Mouse (Mus musculus) cerebellum, adult 11-12 months (tissue): Measurements from ENCODE around the gene Usp22.
"Not testable (repeated sequence)": the region's sequence is repeated elsewhere in the genome, so short reads cannot be mapped to it uniquely, and the experiment has no call there.

Experiments
- DNase-seq: peaks from one replicate; pipeline ENCODE4 v3.0.0; 2022

Usp22 gene

DNA sequence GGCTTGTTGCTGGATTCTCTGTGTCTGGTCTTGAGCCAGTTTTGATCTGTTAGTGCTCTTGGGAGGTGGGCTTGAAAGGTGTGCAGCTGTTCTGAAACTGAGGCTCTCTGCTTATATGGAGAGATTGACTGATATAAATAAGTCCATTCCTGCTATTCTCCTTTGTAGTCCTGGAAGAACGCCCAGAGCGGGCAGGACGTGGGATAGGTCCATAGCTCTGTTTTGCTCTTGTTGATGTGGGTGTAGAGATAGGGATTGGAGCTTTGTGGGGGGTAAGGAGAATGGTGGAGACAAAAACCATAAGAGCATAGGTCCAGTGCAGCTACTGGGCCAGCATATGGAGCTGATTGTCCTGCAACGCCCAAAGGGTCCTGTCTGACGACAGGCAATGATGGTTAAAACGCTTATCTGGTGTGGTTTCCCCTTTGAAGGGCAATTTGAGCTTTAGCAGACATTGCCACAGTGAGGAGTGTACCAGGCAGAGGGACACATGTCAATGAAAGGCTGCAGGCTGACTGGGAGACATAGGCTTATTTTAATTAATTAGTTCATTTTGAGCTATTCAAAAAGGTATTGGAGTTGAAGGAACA is 31.8 kb downstream of the Usp22 start:
- DNase-seq = no peak

GRCm38 (mm10) chr11:61142262-61142661 is 32.6 kb downstream of the Usp22 start:
- DNase-seq = no peak

- no peak for DNase-seq
Observed at GRCm38 (mm10) chr11:61141693-61142092, 33.2 kb downstream of the Usp22 start.

DNA sequence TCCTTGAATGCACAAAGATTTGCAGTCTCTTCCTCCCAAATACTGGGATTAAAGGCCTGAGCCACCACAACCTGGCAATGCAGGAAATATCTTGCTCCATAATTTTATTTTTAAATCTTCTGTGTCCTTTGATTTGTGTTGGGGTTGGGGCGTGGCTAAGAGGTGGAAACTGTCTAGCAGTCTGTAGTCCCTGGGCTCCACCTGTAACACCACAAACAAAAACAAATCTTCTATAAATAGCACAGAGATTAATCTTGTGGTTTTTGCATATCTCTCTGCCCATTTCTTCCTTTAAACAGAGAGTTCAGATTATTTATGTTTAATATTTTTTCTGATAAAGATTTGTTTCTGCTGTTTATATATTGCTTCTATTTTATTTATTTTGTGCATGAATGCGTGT is 41.9 kb downstream of the Usp22 start:
- no peak for DNase-seq

DNA sequence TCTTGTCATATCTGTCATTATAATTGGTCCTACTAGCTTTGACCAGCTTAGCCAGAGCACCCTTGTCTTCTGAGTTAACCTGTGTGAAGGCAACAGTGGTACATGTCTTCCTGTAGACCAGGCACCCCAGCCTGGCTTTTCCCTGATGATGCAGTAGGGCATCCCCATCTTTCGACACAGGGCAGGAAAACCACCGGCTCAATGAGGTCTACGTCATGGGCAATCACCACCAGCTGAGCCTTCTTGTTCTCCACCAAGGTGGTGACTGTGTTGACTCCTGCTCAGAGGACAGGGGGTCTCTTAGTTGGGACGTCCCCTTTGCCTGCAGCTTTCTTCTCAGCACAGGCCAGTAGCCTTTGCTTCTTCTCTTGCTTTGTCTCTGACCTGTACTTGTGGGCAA is 44.2 kb downstream of the Usp22 start:
- not testable (repeated sequence) for DNase-seq

GRCm38 (mm10) chr11:61129305-61129704 is 45.5 kb downstream of the Usp22 start:
- no peak for DNase-seq

GRCm38 (mm10) chr11:61127421-61128055 is 47.3 kb downstream of the Usp22 start:
- no peak for DNase-seq

DNA sequence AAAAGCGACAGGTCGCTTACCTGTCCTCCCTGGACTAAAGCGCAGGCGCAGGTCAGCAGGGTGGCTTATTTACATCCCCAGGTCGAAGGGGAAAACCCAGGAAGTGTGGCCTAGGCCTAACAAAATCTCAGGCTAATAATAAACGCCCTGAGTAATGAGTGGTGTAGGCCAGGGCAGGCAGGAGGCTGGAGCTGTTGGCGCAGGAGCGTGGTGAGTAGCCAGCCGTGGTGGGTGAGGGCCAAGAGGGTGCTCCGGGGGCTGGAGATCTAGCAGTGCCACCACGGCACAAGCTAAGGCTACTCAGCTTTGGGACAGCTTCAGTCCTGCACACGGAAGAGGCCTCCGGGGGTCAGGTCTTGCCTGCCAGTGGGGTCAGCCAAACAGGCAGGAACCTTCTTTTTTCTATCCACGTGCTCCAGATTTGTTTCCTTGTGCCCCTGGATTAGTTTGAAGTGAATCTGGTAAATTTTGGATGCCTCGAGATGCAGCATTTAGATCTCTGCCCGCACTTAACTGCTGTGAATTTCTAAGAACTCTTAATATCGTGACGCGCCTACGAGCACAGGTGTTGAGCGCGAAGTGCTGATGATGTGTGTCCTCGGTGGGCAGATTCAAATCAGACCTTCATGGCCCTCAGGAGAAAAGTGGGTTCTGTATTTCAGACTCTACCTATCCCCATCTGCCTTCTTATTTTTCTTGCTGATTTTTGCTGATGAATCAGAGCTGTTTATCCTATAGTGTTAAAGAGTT is 48.1 kb downstream of the Usp22 start, which contains the start of gene Tnfrsf13b:
Gene Tnfrsf13b, plus strand, starts transcription at position 150 of the 750 bp plus-strand sequence.
- DNase-seq = no peak

GRCm38 (mm10) chr11:61125970-61126369 is 48.9 kb downstream of the Usp22 start:
- DNase-seq = no peak

- DNase-seq = no peak
Observed at GRCm38 (mm10) chr11:61123886-61124285, 51.0 kb downstream of the Usp22 start.

- no peak for DNase-seq
Observed at GRCm38 (mm10) chr11:61122769-61123288, 52.0 kb downstream of the Usp22 start.

- no peak for DNase-seq
Observed at GRCm38 (mm10) chr11:61122283-61122768, 52.5 kb downstream of the Usp22 start.

DNA sequence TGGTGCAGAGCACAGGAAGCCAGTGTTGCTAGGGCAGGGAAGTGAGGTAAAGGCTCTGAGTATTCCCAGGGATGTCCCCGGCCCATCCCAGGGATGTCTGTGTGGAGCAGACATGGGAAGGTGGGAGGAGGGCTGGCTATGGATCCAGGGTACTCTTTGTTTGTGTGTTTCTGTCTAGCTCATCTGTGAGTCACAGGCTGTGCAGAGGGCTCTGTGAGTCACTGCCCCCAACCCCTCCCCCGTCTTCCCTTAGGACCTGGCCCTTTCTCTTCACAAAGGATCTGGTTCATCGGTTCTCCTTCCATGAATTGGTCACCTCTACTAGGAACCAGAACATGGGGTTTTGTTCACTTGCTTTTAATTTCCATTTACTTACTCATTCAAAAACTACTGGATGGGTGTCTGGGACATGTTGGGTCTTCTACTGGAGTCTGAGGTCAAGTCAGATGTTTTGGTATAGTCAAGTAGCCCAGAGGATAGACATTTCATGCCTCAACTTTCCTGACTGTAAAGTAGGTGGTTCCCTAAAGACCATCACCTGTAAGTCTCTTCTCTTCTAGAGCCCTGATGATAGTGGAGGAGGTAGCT is 54.8 kb downstream of the Usp22 start:
- DNase-seq = no peak

- no peak for DNase-seq
Observed at GRCm38 (mm10) chr11:61116226-61116625, 58.6 kb downstream of the Usp22 start.

GRCm38 (mm10) chr11:61112323-61112995 is 62.4 kb downstream of the Usp22 start:
- DNase-seq = no peak

DNA sequence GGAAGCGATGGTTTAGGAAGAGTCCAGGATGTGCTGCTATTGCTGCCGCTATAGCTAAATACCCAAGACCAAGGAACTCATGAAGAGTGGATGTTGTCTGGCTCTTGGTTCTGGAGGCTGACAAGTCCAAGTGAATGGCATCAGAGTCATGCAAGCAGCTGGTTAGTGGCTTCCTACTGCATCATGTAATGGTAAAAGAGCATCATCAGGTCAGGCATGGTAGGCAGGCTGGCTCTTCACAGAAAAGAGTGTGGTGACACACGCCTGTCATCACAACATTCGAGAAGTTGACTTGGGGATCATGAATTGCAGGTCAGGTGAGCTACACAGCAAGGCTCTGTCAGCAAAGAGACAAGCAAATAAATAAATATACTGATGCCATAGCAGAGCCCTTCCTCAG is 63.4 kb downstream of the Usp22 start:
- DNase-seq = no peak

DNA sequence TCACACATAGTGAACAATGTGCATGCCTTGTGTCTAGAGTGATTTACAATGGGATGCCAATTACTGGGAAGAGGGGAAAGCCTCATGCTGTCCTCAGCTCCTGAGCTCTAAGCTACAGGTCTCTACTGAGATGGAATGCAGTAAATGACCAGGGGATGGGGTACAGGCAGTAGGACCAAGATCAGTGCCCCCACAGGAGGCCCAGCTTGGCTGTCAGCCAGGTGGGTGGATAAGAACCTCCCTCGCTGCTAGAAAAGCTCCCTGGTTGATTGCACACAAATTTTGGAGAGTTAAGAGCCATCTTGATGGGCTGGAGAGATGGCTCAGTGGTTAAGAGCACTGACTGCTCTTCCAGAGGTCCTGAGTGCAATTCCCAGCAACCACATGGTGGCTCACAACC is 63.9 kb downstream of the Usp22 start:
- no peak for DNase-seq

DNA sequence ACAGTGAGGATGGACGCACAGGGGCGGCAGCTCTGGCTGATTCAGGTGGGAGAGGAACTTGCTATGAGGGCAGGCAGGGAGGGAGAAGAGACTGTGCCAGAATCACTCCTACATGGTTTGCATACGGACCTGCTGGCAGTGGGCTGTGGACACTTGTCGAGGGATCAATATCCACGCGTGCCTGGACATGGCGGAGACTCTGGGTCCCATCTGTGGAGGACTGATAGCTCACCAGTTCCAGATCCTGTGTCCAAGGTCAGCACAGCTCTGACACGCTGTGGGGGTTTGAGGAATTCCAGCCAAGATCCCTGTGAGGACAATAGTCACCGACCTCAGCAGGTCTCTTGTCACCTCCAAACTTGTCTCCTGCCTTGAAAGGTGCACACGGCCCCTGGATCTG is 64.7 kb downstream of the Usp22 start:
- no peak for DNase-seq

- no peak for DNase-seq
Observed at GRCm38 (mm10) chr11:61109707-61110106, 65.1 kb downstream of the Usp22 start.

DNA sequence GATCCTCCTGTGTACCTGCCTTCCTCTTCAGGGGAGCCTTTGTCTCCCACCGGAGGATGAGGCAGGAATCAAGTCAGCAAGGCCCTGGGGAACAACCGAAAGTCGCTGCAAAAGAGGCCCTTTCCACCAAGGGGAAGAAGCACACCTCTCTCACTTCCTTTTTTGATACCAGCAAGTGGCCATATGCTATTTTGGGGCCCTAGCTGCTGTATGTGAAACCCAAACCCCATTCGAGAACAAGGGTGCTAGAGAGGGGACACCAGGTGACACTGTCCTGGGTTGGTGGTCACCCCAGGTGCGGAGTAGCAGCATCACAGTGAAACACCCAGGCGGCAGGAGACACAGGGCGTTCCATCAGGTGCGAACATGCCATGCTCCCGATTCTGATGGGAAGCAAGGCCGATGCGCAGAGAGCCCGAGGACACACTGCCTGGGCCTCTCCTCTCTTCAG is 65.9 kb downstream of the Usp22 start:
- DNase-seq = no peak

- peak; percentile 76 for DNase-seq
Observed at GRCm38 (mm10) chr11:61104241-61104901, 70.5 kb downstream of the Usp22 start.
